Mouse (Mus musculus): ENCODE measurements around the gene Bag3.

DNA sequence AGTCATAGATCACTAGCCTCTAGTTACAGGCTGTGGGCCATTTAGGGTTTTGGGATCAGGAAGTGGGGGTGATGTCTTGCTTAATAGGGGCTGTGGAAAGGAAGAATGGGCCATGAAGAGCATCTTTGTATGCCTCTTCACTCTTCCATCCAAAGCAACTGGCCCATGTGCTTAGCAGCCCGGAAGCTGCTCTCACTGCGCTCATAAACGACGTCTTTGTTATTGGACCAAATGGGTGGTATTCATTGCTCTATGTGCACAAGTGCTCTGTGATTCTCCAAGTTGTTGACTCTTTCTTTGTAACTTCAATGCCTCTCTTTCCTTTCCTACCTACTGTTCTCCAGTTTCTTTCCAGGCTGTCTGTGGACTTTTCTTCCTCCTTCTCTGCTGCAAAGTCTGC, 48.6 kb downstream of the Bag3 start:
- TF ChIP-seq POLR2A (IDR thresholded peaks at IDR 0.05; ENCODE audit: borderline replicate concordance, low read depth, low read length): no peak
- TF ChIP-seq CTCF (IDR thresholded peaks at IDR 0.05; ENCODE audit: low read depth, low read length): no peak

Measured in bone marrow macrophage, adult 2 months (primary cell).